Mouse (Mus musculus) layer of hippocampus, postnatal 36 days (tissue): ENCODE measurements around the gene Apoa4. TPM values are rescaled to one million over a fixed set of nuclear protein-coding genes. Genes with fewer than 3 reads are reported as not detected.

Source experiments
- DNase-seq, 2 experiments: peaks; one replicate each; pipeline ENCODE4 v3.0.0; 2022
- total RNA-seq, 2 experiments: library from RNA; stranded (reverse); gene quantifications; 2 replicates each; pipeline ENCODE4 v1.2.3; 2021

Gene Apoa4
- total RNA-seq, 2 experiments from 2014 or later: not detected

DNA sequence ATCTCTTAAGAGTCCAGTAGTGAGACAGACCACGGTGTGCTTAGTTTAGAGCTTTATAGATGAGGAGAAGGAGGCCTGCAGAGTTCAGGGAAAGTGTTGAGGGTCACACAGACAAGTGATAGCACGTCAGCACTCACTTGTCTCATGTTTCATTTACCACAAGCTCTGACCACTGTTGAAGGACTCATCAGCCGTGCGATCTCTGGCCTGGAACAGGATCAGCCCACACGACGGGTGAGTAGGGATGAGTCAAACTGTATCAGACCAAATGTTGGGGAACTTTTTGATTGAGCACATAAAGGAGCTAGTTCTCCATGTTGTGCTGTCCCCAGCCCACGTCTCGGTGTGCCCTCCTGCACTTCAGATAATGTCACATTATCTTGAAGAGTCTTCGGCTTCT lies 34.0 kb downstream of the Apoa4 start:
- no peak for DNase-seq

GRCm38 (mm10) chr9:46282631-46283436 lies 42.3 kb downstream of the Apoa4 start, which contains the start of gene Bud13:
Bud13 (plus strand) TSS chr9:46283008.
- peak; percentile 91 to 94 for DNase-seq

Other genes starting within 250 kb of the Apoa4 start
- 100 to 1,000 TPM; 227 to 234 TPM for gene Pafah1b2, start 228.0 kb upstream of the Apoa4 start, total RNA-seq
- gene Sik3, start 227.9 kb upstream of the Apoa4 start, total RNA-seq: 100 to 1,000 TPM; 129 to 141 TPM
- not detected for gene Apoa1, start 12.1 kb upstream of the Apoa4 start, total RNA-seq
- 1 to 10 TPM in 1 of 2 experiments, not detected in 1; 1.4 TPM for gene Apoc3, start 5.1 kb upstream of the Apoa4 start, total RNA-seq
- gene Apoa5, start 27.9 kb downstream of the Apoa4 start, total RNA-seq: not detected
- gene Zpr1, start 32.4 kb downstream of the Apoa4 start, total RNA-seq: 10 to 100 TPM; 37.9 to 40.6 TPM
- gene Bud13, start 42.3 kb downstream of the Apoa4 start, total RNA-seq: 10 to 100 TPM; 11.1 to 12.1 TPM
- not detected for gene 4931429L15Rik, start 79.3 kb downstream of the Apoa4 start, total RNA-seq